Mouse (Mus musculus) limb, embryonic 10.5 days (tissue): ENCODE data around the gene Ap5m1. TPM values are rescaled to one million over a fixed set of nuclear protein-coding genes. Genes with fewer than 3 reads are reported as not detected.

ENCODE experiments used
- DNase-seq: peaks from one replicate; pipeline ENCODE4 v3.0.0-alpha.2; 2017; ENCODE audit warnings: low spot score
- H3K27ac ChIP-seq: fragments of 300-500 bp; sonication (generic); 2 replicates; pipeline ENCODE4 v1.5.1; 2016; ENCODE audit warnings: mild to moderate bottlenecking
- H3K27me3 ChIP-seq: fragments of 300-500 bp; sonication (generic); 2 replicates; pipeline ENCODE4 v1.6.1; 2016; ENCODE audit warnings: low read depth, mild to moderate bottlenecking; ENCODE audit not compliant: poor library complexity, severe bottlenecking
- H3K36me3 ChIP-seq: fragments of 300-500 bp; sonication (generic); 2 replicates; pipeline ENCODE4 v1.6.1; 2016; ENCODE audit warnings: mild to moderate bottlenecking, moderate library complexity
- H3K4me1 ChIP-seq: fragments of 300-500 bp; sonication (generic); 2 replicates; pipeline ENCODE4 v1.6.1; 2016
- H3K4me3 ChIP-seq: fragments of 300-500 bp; sonication (generic); 2 replicates; pipeline ENCODE4 v1.5.1; 2016; ENCODE audit warnings: mild to moderate bottlenecking, moderate library complexity
- H3K9me3 ChIP-seq: fragments of 300-500 bp; sonication (generic); replicated peaks from 2 replicates; pipeline ENCODE4 v1.6.1; 2016; ENCODE audit warnings: mild to moderate bottlenecking
- WGBS: fragments of 180-500 bp; shearing (Covaris S2); methylation state at CpG from one replicate; pipeline ENCODE4 v1.1.7; 2016; 5-methylcytosine and 5-hydroxymethylcytosine counted together
- polyA plus RNA-seq: library from polyadenylated mRNA; unstranded; fragments of >200 nt; fragmentation: Nextera tagmentation; extraction: Ambion mirVana; gene quantifications from 2 replicates; pipeline ENCODE4 v1.2.1, GENCODE M21; 2016

Ap5m1 gene
- polyA plus RNA-seq, 1 experiment from 2014 or later: 25.5 TPM

- Histone ChIP-seq H3K36me3 (no peaks in the 10 kb centered on the region), H3K4me1 (no peaks in the 10 kb centered on the region), H3K4me3 (no peak overlapping the region), H3K27ac (no peak overlapping the region), H3K27me3 (no peaks in the 10 kb centered on the region), H3K9me3 (no peaks in the 10 kb centered on the region)
- DNase-seq: no peak
- 94% methylated on average over 7 of the region's 7 CpGs for WGBS
Observed at GRCm38 (mm10) chr14:49140756-49141155, 74.9 kb downstream of the Ap5m1 start.

Other genes with a start within 250 kb of the Ap5m1 start
- gene Exoc5, start 556 bp downstream of the Ap5m1 start, polyA plus RNA-seq: 53.2 and 54.9 TPM in 2 replicates
- gene Naa30, start 106.1 kb downstream of the Ap5m1 start, polyA plus RNA-seq: 9.8 and 10.7 TPM in 2 replicates
- 0.19 and 0.20 TPM in 2 replicates for gene ccdc198, start 179.4 kb downstream of the Ap5m1 start, polyA plus RNA-seq